Mouse (Mus musculus) hematopoietic stem cell, adult 5-6 weeks (primary cell): ENCODE data around the gene Cptp. TPM values are rescaled to one million over a fixed set of nuclear protein-coding genes. Genes with fewer than 3 reads are reported as not detected.

ENCODE experiments used
- ATAC-seq, 2 experiments: fragments of 125-278 bp in 1 of 2; replicated peaks in 1 of 2; 2 replicates each; pipeline ENCODE4 v1.8.0; 2016 to 2017; ENCODE audit warnings: inconsistent platforms in 2 of 2, mild to moderate bottlenecking in 2 of 2, moderate number of reproducible peaks in 2 of 2, low read depth in 1 of 2, moderate TSS enrichment in 1 of 2; ENCODE audit not compliant: low FRiP score in 2 of 2, poor library complexity in 2 of 2, severe bottlenecking in 2 of 2, insufficient read depth in 1 of 2, low TSS enrichment in 1 of 2
- total RNA-seq: library from RNA; stranded (forward); fragments of 172-1452, 232-1000 nt; gene quantifications from 2 replicates; pipeline ENCODE4 v1.2.3, GENCODE M21; 2017

Cptp gene
- total RNA-seq, result 7.3 and 8.5 TPM in 2 replicates

DNA sequence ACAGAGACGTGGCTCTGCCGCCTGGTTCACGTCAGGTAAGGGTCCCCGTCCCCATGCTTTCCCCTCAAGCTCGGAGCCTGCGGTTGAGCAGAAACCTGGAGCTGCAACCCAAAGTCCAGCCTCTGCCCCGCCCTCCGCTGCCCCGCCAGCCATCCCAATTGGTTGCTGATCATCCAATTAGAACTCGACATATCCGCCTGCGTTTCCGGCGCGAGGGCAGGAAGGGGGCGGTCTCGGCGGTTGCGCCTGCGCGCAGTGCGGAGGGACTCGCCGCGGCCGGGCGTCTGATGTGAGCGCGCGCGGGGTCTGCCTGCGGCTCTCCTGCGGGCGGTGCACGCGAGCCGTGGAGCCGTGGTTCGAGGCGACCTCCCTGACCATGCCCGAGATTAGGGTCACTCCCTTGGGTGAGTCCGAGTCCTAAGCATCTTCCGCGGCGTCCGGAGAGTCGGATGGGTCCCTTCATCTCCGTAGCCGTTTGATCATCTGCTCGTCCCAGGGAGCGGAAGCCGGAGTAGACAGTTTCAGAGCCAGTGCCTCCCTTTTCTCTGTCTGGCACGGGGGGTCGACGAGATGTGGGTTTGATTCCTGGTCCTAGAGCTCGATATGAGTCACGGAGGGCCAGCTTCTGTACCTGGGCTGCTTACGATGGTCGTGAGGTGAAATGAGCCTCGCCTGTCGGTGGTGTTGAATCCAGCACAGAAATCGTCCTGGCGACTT, at the start of gene Cptp, which contains the start of gene Ints11:
TSS of gene Cptp (minus strand) at position 124 of the 717 bp plus-strand sequence.
TSS of gene Ints11 (plus strand) at position 230 of the 717 bp plus-strand sequence.
- peak; percentile 96 to 99 for ATAC-seq

DNA sequence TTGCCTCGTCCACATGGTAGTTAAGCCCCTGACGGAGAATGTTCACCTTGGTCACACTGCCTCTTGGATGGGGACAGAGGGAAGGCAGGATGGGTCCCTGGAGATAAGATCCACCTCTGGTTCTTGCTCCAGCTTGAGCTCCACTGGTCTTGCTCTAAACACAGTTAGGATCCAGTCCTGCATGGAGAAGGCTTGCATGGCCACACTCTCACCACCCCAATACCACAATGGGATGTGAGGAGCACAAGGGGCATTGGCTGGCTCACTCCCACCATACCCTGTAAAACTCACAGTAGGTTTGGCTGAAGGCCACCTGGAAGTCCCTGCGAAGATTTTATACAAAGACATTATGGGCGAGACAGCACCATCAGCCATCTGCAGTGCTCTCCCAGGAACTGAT, 39.5 kb upstream of the Cptp start:
- ATAC-seq, result no peak

DNA sequence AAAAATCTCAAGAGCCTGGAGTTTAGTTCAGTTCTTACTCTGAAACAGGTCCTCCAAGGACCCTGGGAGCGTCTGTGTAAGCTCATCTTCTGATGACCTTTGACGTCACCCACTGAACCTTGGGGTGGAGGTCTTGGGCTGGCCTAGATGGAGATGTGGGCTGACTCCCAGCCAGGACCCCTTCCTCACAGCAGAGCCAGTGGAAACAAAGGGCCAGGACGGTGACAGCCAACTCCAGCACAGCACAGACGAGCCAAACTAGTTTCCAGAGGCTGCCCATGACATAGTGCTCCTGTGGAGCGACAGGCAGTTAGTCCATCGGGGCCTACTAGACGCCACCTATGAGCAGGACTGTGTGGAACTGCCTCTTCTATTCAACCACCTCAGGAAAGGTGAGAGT, 39.0 kb upstream of the Cptp start:
- peak in 1 of 2 experiments; percentile 5; a peak in 1 of 4 replicates for ATAC-seq

DNA sequence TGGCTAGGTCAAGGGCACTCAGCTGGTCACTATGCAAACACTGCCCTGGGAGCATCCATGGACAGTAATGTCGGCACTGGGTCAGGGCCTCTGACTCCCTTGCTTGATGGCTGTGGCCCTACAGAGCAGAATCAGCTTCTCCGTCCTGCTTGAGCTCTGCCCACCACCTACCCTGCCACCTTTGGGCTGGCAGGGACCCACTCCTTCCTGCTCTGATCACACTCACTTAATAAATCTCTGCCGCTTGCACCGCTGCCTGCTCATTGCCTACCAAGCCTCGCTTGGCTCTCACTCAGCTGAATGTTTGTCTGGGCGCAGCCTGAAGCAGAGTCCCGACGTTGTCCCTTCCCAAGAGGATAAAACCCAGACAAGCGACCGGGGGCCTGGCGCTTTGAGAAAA, 37.8 kb upstream of the Cptp start:
- ATAC-seq, result no peak

DNA sequence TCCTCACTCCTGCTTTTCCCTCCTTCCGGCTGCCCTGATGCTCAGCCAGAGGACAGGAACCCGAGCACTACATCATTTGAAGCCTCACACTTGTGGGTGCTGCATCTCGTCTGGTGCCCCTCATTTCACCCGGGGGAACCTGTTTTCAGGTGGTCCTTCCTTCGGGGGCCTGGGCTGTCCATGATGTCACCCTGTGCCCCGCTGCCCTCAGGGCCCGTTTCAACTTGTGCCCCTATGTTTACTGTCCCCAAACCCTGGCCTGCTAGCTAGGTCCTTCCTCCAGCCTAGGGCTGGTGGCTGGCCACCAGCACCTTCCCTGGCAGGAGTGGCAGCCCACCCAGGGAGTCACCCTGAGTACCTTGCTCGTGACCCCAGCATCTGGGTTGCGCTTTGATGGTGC, 36.9 kb upstream of the Cptp start:
- no peak for ATAC-seq

DNA sequence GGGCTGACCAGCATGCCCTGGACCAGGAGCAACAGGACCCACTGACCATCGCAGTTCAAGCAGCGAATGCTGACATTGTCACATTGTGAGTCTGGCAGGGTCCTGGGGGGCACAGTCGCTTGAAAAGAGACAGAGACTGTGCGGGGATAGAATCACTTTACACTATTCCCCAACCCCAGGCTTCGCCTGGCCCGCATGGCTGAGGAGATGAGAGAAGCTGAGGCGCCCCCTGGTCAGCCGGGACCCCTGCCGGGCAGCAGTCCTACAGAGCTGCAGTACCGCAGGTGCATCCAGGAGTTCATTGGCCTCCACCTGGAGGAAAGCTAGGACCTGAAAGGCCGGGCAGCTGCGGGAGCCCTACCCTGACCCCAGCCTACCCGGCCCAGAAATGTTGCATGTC, 36.4 kb upstream of the Cptp start:
- no peak for ATAC-seq

DNA sequence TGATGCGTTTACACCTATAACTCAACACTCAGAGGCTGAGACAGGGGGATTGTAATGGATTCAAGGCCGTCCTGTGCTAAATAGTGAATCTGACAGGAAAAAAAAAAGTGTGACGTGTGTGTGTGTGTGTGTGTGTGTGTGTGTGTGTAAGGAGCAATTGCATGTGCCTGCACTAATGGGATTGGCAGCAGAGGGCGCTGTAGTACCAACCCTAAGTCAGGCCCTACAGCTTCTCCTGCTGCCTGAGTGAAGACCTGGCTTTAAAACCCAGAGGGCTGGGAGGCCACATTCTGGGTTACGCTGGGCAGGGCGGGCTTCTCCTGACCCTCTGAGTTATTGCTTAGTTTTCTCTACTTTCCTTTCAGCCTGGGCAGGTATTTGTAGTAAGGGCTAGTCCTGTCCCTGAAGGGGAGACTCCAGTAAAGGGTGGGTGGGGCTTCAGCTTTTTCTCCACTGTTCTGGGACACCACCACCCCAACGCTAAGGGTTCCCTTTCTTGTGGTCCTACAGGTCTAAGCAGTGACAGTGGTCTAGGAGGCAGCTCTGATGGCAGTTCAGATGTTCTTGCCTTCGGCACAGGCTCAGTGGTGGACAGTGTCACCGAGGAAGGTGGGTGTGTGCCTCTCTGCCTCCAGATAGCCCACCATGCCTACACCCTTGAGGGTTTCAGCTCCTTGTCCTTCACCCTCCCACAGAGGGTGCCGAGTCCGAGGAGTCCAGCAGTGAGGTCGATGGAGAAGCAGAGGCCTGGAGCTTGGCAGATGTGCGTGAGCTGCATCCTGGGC, 35.3 kb upstream of the Cptp start:
- no peak for ATAC-seq

DNA sequence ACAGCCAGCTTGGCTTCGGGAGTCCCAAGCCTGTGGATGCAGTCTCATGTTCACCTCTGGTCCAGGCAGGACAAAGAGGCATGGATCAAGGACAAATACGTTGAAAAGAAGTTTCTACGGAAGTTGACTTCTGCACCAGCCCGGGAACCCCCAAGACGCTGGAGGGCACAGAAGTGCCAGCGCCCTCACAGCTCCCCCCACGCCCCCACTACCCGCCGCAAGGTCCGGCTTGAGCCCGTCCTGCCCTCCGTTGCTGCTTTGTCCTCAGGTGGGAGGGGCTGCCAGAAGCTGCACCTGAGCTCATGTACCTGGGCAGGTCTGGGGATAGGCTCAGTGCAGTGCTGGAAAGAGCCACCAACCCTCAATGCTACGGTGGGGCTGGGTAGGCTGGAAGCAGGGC, 34.0 kb upstream of the Cptp start:
- ATAC-seq, result no peak

DNA sequence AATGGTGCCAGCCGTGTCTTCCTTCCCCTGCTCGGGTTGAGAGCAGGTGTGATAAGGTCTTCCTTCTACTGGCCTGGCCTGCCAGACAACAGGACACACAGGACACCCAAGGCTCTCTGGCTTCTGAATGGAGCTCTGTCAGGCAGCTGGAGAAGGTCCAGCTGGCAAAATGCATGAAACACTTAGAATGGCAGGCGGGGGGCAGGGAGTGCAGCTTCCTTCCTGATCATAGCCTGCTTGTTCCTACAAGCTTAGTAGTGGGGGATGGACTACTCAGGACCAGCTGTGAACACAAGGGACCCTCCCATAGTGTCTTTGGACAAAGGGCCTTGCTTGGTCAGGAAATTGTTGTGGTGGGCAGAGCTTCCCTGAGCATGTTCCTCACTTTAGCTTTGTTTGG, 32.0 kb upstream of the Cptp start:
- ATAC-seq, result peak; percentile 17 to 38; a peak in 1 of 4 replicates

DNA sequence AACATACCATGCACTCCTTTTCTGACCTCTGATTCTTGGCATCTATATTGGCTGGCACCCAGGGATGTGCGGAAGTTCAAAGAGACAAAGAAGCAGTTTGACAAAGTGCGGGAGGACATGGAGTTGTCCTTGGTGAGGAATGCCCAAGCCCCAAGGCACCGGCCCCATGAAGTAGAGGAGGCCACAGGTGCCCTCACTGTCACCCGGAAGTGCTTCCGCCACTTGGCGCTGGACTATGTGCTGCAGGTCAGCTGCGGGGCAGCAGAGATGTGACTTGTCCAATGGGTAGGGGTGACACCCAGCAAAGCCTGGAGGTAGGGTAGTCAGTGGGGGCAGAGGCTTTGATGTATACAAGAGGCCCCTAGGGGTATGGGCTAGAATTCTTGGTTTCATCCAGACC, 30.1 kb upstream of the Cptp start:
- ATAC-seq, result no peak

DNA sequence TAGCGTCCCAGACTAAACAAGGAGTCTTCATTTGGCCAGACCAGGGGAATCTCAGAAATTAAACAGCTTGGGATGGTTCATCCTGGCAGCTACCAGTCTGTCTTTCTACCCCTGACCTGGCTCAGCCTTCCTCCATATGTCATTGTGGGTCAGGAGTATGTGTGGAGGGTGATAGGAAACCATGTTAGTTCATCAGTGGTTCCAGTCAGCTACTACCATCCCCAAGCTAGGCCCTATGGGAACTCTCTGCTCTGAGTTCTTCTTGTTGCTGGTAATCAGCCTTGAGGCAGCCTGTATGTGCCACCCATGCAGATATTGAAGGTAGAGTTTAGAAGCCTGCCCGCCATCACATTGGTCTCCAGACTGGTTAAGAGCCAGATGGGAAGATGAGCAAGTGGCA, 29.1 kb upstream of the Cptp start:
- ATAC-seq, result no peak

DNA sequence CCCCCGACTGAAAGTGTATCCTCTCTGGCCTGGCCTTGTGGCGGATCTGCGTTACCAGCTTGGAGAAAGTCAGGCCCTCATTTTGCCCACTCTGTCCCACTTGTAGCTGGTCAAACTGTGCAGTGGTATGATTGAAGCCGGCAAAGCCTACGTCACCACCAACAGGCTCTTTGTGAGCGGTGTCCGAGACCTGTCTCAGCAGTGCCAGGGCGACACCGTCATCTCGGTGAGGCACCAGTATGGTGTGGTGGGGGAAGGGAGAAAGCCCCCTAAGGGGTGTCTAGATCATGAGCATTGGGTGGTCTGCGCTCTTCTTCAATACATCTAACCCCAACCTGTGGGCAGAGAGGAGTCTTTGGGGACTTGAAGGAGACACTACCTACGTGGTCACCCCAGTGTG, 27.2 kb upstream of the Cptp start:
- ATAC-seq, result no peak

DNA sequence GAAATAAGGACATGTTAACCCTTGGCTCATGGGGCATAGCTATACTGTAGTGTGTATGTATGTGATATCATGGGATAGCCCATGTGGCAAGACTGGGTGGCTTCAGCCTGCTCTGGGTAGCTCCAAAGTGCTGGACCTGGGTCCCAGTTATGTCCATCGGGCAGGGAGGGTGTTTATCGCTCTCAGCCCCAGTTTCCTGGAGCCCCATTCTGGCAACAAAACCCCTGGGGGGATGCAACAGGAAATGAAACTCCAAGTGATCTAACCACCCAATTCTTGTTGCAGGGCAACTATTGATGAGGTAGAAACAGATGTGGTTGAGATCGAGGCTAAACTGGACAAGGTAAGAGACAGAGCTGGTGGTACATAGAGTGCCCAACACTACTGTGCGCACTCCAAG, 26.6 kb upstream of the Cptp start:
- no peak for ATAC-seq

DNA sequence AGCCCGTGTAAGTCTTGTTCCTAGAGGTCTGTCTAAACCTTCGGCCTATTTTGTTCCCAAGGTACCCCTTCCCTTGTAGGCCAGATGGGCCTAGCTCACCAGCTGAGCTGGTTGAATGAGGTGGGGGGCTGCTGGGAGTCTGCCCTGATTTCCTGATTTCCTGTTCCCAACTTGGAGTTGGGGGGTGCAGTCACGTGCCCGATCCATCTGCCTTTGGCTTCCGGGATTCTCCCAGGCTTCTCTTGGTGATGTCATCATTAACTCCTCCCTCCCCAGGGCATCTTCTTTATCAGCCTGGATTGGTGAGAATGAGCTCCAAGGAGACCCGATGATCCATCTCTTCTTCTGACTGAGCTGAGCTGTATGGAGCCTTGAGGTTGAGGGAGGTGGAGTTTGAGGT, 26.0 kb upstream of the Cptp start:
- no peak for ATAC-seq

DNA sequence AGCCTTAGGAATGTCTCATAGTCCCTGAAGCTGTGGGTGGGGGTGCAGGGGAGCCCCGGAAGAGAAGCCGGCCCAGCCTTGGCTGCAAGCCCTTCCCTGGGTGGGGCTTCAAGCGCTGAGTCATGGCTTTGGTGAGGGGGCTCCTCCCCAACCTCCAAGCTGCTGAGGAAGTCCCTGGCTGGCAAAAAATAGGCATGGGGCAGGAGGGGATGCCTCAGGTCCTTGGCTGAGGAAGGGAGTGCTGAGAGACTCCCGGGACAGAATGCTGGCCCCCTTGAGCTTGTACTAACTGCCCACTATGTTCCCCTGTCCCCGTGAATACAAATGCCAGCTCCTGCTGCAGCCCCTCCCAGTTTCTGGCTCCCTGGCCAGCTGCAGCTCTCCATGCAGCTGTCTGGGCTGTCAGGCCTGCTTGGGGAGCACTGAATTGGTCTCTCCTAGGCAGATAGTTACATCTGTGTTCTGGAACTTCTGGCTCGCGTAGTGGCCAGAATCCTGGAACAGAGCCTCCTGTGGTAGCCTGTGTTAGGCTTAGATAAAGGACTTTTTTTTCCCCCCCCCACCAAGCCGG, 25.2 kb upstream of the Cptp start:
- peak; percentile 23 to 40 for ATAC-seq

DNA sequence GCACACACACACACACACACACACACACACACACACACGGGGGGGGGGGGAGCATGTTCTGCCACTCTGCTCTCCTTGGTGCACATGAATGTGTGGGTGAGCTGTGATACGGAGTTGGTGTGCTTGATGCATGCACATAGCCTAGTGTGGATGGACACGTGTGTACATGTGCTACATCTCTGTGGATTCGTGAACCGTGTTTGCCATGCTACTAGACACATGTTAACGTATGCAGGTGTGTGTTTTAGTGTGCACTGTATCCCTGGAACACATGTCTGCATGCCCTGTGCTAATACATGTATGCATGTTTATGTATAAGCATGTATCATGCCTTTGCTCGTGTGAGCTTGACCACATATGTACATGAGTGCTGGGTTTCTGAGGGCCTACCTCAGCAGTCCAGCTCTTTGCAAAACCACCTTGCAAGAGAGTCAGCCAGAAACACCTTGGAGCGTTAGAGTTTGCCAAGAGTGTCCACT, 24.0 kb upstream of the Cptp start:
- ATAC-seq, result no peak

DNA sequence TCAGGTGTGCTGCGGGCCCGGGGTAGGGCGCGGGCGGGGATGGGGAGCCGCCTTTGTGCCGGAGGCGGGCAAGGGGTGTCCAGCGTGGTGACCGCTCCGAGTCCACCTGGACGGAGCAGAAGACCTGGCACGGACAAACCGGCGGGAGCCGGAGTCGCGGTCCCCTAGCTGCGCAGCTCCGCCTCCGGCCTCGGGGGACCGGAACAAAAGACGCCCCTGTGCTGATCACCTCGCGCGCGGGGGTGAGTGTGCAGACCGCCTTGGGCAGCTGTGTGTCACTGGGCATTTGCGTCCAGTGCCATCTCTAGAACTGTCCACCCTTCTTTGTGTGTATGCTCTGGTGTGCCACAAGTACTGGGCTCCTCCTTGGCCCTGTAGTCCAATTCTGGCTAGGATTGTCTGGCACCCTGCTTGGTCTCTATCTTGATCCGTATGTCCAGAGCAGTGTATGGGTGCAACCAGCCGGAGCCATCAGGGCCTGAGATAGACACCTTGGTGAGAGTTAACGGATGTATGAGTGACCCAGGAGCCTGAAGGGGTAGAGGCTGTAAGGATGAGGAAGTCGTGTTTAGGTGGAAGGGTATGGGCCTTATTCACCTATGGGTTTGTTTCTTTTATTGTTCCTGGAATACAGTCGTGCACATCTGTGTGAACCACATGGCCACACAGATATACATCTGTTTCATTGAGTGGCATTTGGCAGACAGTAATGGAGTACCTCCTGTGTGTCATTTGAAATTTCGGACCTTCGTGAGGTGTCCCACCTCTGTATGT, 23.4 kb upstream of the Cptp start:
- ATAC-seq, result peak in 1 of 2 experiments; percentile 8; a peak in 1 of 4 replicates
